Mouse (Mus musculus) frontal cortex, adult (tissue): ENCODE data around the gene Slc35f3.

Experiments used
- ATAC-seq: cut with Nextera tagmentation; 2 replicates; pipeline ENCODE4 v1.9.2; 2017; ENCODE audit warnings: mild to moderate bottlenecking, moderate library complexity, mixed read lengths; ENCODE audit not compliant: low TSS enrichment

Gene Slc35f3

GRCm38 (mm10) chr8:126327786-126328185 is 29.4 kb downstream of the Slc35f3 start:
- ATAC-seq: no peak

GRCm38 (mm10) chr8:126338864-126339263 is 40.5 kb downstream of the Slc35f3 start:
- no peak for ATAC-seq

GRCm38 (mm10) chr8:126339357-126339756 is 41.0 kb downstream of the Slc35f3 start:
- ATAC-seq: no peak

GRCm38 (mm10) chr8:126341200-126341599 is 42.8 kb downstream of the Slc35f3 start:
- ATAC-seq: no peak

GRCm38 (mm10) chr8:126343427-126343826 is 45.1 kb downstream of the Slc35f3 start:
- no peak for ATAC-seq

- no peak for ATAC-seq
Observed at GRCm38 (mm10) chr8:126345100-126345499, 46.7 kb downstream of the Slc35f3 start.

GRCm38 (mm10) chr8:126353259-126353658 is 54.9 kb downstream of the Slc35f3 start:
- no peak for ATAC-seq

- ATAC-seq: no peak
Observed at GRCm38 (mm10) chr8:126357946-126358345, 59.6 kb downstream of the Slc35f3 start.

GRCm38 (mm10) chr8:126359296-126359695 is 60.9 kb downstream of the Slc35f3 start:
- 0 out of 2 replicates have a peak, but pooled peaks have one; percentile 6 for ATAC-seq

GRCm38 (mm10) chr8:126360106-126360505 is 61.7 kb downstream of the Slc35f3 start:
- no peak for ATAC-seq

GRCm38 (mm10) chr8:126360701-126361100 is 62.3 kb downstream of the Slc35f3 start:
- ATAC-seq: no peak

GRCm38 (mm10) chr8:126366251-126366650 is 67.9 kb downstream of the Slc35f3 start:
- ATAC-seq: no peak

GRCm38 (mm10) chr8:126368349-126369054 is 70.1 kb downstream of the Slc35f3 start:
- no peak for ATAC-seq

GRCm38 (mm10) chr8:126371871-126372270 is 73.5 kb downstream of the Slc35f3 start:
- no peak for ATAC-seq

- ATAC-seq: no peak
Observed at GRCm38 (mm10) chr8:126379580-126379979, 81.2 kb downstream of the Slc35f3 start.

GRCm38 (mm10) chr8:126380141-126380540 is 81.8 kb downstream of the Slc35f3 start:
- ATAC-seq: no peak

- ATAC-seq: no peak
Observed at GRCm38 (mm10) chr8:126381299-126381698, 82.9 kb downstream of the Slc35f3 start.

GRCm38 (mm10) chr8:126382216-126382615 is 83.9 kb downstream of the Slc35f3 start:
- no peak for ATAC-seq

GRCm38 (mm10) chr8:126382749-126383148 is 84.4 kb downstream of the Slc35f3 start:
- ATAC-seq: peak; percentile 65

GRCm38 (mm10) chr8:126387566-126387965 is 89.2 kb downstream of the Slc35f3 start:
- no peak for ATAC-seq

GRCm38 (mm10) chr8:126391541-126391940 is 93.2 kb downstream of the Slc35f3 start:
- ATAC-seq: no peak

GRCm38 (mm10) chr8:126395386-126395785 is 97.0 kb downstream of the Slc35f3 start:
- no peak for ATAC-seq

GRCm38 (mm10) chr8:126395917-126396316 is 97.6 kb downstream of the Slc35f3 start:
- peak; percentile 81 for ATAC-seq

- ATAC-seq: peak; percentile 69; the same call in 1 of the 2 replicates
Observed at GRCm38 (mm10) chr8:126398349-126398748, 100.0 kb downstream of the Slc35f3 start.
